Mouse (Mus musculus) liver, embryonic 14.5 days (tissue): Measurements from ENCODE around the gene Snrnp35.
A peak's percentile ranks its signal among the peaks of the same experiment; 100 is the strongest.

Experiments
- CTCF ChIP-seq: IDR thresholded peaks from 2 replicates; pipeline ENCODE4 v1.5.1; 2016; ENCODE audit warnings: antibody characterized with exemption, low read depth, control low read depth
- EP300 ChIP-seq: IDR thresholded peaks from 2 replicates; pipeline ENCODE4 v1.6.1; 2016; ENCODE audit warnings: antibody characterized with exemption, low read depth

GRCm38 (mm10) chr5:124450641-124451340, 32.1 kb upstream of the Snrnp35 start:
- no peak for TF ChIP-seq CTCF
- TF ChIP-seq EP300: peak; percentile 70
